Mouse (Mus musculus) heart, adult 2 months (tissue): ENCODE measurements at regions not wholly inside any gene's neighbourhood (a gene's known extent, or its start where the extent isn't known, plus 50 kb on each side); places are given as distances from the start of the nearest gene placed in this dataset.

Experiments used
- DNase-seq, 2 experiments: peaks; one replicate each; pipeline ENCODE4 v3.0.0; 2021
- H3K27ac ChIP-seq: fragments of 200-600 bp; 2 replicates; pipeline ENCODE4 v1.8.1; 2022
- H3K27me3 ChIP-seq: fragments of 200-500 bp; 2 replicates; pipeline ENCODE4 v1.6.1; 2012; ENCODE audit warnings: mild to moderate bottlenecking, low read length, inconsistent platforms, mixed read lengths; ENCODE audit not compliant: control insufficient read depth, insufficient read depth
- H3K36me3 ChIP-seq: fragments of 200-500 bp; 2 replicates; pipeline ENCODE4 v1.6.1; 2012; ENCODE audit warnings: low read length, inconsistent platforms; ENCODE audit not compliant: control insufficient read depth, insufficient read depth
- H3K4me1 ChIP-seq: fragments of 200-500 bp; 2 replicates; pipeline ENCODE4 v1.6.1; 2011; ENCODE audit warnings: low read length; ENCODE audit not compliant: control insufficient read depth, insufficient read depth
- H3K4me3 ChIP-seq: fragments of 200-600 bp; 2 replicates; pipeline ENCODE4 v1.8.1; 2022
- H3K79me2 ChIP-seq: fragments of 200-500 bp; replicated peaks from 2 replicates; pipeline ENCODE4 v1.6.1; 2012; ENCODE audit warnings: mild to moderate bottlenecking, inconsistent platforms, low read length, moderate library complexity, mixed read lengths; ENCODE audit not compliant: control insufficient read depth, insufficient read depth
- H3K9ac ChIP-seq: fragments of 200-500 bp; 2 replicates; pipeline ENCODE4 v1.6.1; 2012; ENCODE audit warnings: low read depth, mild to moderate bottlenecking, control low read depth, inconsistent platforms, low read length, mixed read lengths
- CTCF ChIP-seq: fragments of 200-600 bp; IDR thresholded peaks from 2 replicates; pipeline ENCODE4 v1.8.1; 2022; ENCODE audit warnings: antibody characterized with exemption, mild to moderate bottlenecking, moderate library complexity
- EP300 ChIP-seq: fragments of 200-500 bp; IDR thresholded peaks from 2 replicates; pipeline ENCODE4 v1.6.1; 2011; ENCODE audit warnings: low read depth, low read length, control low read depth; ENCODE audit not compliant: insufficient read depth
- POLR2A ChIP-seq: fragments of 200-500 bp; IDR thresholded peaks from 2 replicates; pipeline ENCODE4 v1.6.1; 2011; ENCODE audit warnings: mild to moderate bottlenecking, low read depth, low read length, control low read depth; ENCODE audit not compliant: insufficient read depth
- WGBS: fragments of 180-500 bp; shearing (Covaris S2); methylation state at CpG from one replicate; pipeline ENCODE4 v1.1.7; 2018; 5-methylcytosine and 5-hydroxymethylcytosine counted together
- intact Hi-C: fragments of 180-260 bp; cut with DNase I; formaldehyde crosslinking; loops from one replicate; pipeline ENCODE4 v1.15.1; 2025

DNA sequence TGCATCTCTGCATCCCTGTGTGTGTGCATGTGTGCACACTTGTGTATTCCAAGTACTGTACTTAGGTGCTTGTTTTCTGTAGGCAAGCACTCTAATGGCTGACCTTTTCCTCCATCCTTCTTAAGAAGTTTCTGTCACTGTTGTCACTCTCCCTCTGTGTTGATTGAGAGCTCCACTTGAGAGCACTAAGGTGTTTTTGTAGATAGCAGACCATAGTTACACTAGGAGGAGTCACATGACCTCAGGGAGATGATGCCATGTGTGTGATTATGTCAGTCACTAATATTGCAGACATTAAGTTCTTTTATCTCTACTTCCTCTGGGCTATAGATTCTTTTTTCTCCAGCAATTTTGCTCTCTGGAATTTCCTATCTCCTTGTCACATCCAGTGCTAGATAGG, 225.9 kb upstream of the Ttc29 start:
- H3K4me3 ChIP-seq = no peak overlapping the region
- H3K27ac ChIP-seq = peak overlapping the region; percentile 87
- intact Hi-C loops = loop anchor here (5.0 kb wide), 1 partner anchor 35 kb away; no protein-coding TSS in a partner anchor
- TF ChIP-seq EP300 = no peak
- TF ChIP-seq CTCF = no peak
- TF ChIP-seq POLR2A = no peak
- H3K4me1 ChIP-seq = peaks cover 2% of the 10 kb centered on the region; the same call in 1 of the 2 replicates
- no peaks in the 10 kb centered on the region for H3K79me2 ChIP-seq
- DNase-seq = no peak
- H3K27me3 ChIP-seq = no peaks in the 10 kb centered on the region
- H3K36me3 ChIP-seq = no peaks in the 10 kb centered on the region
- no peak overlapping the region for H3K9ac ChIP-seq

- Histone ChIP-seq H3K27me3 (no peaks in the 10 kb centered on the region), H3K27ac (peak overlapping the region; percentile 87), H3K79me2 (no peaks in the 10 kb centered on the region), H3K4me1 (peaks cover 2% of the 10 kb centered on the region; the same call in 1 of the 2 replicates), H3K9ac (peak overlapping the region; percentile 47; the same call in 1 of the 2 replicates), H3K36me3 (no peaks in the 10 kb centered on the region), H3K4me3 (no peak overlapping the region)
- peak; percentile 36 to 65 for DNase-seq
- intact Hi-C loops = loop anchor here (2.0 to 5.0 kb wide), 2 partner anchors 34 to 58 kb away; no protein-coding TSS in a partner anchor
- 36% methylated on average over 8 of the region's 8 CpGs for WGBS
- TF ChIP-seq POLR2A (no peak), CTCF (no peak), EP300 (peak; percentile 74; the same call in 1 of the 2 replicates)
Observed at GRCm38 (mm10) chr8:77988291-77989056, 224.6 kb upstream of the Ttc29 start.

DNA sequence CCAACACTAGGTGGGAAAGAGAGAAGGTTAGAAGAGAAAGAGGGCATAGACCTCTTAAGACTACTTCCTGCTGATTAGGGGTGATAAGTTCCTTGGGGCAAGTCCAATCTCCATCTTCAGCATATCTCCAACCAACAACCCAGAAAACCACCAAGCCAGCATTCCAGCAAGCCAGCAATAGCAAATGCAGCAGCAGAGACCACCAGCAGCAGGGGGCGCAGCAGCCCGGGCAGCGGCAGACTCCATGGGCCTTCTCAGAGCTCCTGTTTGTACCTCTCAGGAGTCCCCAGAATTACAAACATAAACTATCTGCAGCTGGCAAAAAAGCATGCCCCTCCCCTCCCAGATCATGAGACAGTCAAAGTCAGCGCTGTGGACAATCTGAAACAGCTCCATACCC, 222.0 kb upstream of the Ttc29 start:
- no peak overlapping the region for H3K27ac ChIP-seq
- no peak for DNase-seq
- no peaks in the 10 kb centered on the region for H3K27me3 ChIP-seq
- no peak for TF ChIP-seq POLR2A
- no peak for TF ChIP-seq EP300
- no peak for TF ChIP-seq CTCF
- H3K4me1 ChIP-seq = peaks cover 2% of the 10 kb centered on the region; the same call in 1 of the 2 replicates
- 64% methylated on average over 4 of the region's 4 CpGs for WGBS
- H3K36me3 ChIP-seq = no peaks in the 10 kb centered on the region
- no peaks in the 10 kb centered on the region for H3K79me2 ChIP-seq
- no peak overlapping the region for H3K4me3 ChIP-seq
- no peak overlapping the region for H3K9ac ChIP-seq
- intact Hi-C loops = no loop called here

GRCm38 (mm10) chr8:78000303-78000702, 212.8 kb upstream of the Ttc29 start:
- H3K36me3 ChIP-seq = no peaks in the 10 kb centered on the region
- no peak for DNase-seq
- H3K27me3 ChIP-seq = no peaks in the 10 kb centered on the region
- H3K27ac ChIP-seq = no peak overlapping the region
- no peak overlapping the region for H3K4me3 ChIP-seq
- H3K9ac ChIP-seq = no peak overlapping the region
- H3K4me1 ChIP-seq = no peaks in the 10 kb centered on the region
- no peaks in the 10 kb centered on the region for H3K79me2 ChIP-seq
- WGBS = 71% methylated on average over 3 of the region's 3 CpGs
- intact Hi-C loops = loop anchor here (5.0 to 10.0 kb wide), 2 partner anchors 278 to 586 kb away; partner anchors contain the start of gene Ednra
- TF ChIP-seq CTCF (no peak), POLR2A (no peak), EP300 (no peak)

DNA sequence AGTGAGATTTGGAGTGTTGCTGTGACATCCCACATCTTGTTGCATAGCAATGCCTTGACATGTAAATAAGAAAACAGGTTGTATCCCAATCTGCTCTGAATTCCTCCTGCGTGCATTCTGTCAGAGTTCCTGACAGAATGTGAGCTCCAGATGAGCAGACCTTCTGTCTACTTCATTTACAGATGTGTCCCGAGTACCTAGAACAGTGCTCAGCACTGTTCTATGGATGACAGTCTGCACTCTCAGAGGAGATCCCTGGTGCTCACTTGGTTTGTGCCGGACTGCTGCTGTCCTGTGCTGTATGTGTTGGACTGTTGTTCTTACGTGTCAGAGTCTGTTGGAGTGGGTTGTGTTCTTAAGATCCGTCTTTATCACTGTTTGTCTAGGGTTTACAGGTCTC, 211.4 kb upstream of the Ttc29 start:
- Histone ChIP-seq H3K4me1 (no peaks in the 10 kb centered on the region), H3K36me3 (no peaks in the 10 kb centered on the region), H3K4me3 (no peak overlapping the region), H3K9ac (no peak overlapping the region), H3K27ac (no peak overlapping the region), H3K27me3 (no peaks in the 10 kb centered on the region), H3K79me2 (no peaks in the 10 kb centered on the region)
- no peak for TF ChIP-seq EP300
- no peak for TF ChIP-seq CTCF
- WGBS = 36% methylated on average over 5 of the region's 5 CpGs
- intact Hi-C loops = loop anchor here (5.0 to 10.0 kb wide), 2 partner anchors 279 to 587 kb away; partner anchors contain the start of gene Ednra
- DNase-seq = no peak

DNA sequence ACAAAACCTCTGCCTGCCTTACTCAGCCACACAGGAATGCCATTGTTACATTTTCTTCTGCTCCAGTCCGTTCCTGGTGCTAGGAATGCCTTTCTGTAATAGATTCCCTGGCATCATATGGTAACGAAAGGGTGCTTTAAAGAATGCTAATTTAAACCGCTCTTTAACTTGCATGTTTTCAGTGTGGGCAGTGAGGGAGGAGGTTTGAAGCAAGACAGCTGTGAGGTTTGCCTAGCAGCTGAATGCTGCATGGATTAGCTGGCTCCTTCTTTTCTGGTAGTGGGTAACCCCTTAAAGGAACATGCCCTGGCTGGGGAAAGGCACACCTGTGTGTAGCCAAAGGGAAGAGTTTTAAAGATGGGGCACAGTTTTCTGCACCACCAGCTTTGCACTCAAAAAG, 211.0 kb upstream of the Ttc29 start:
- Histone ChIP-seq H3K9ac (no peak overlapping the region), H3K27me3 (no peaks in the 10 kb centered on the region), H3K4me1 (no peaks in the 10 kb centered on the region), H3K36me3 (no peaks in the 10 kb centered on the region), H3K79me2 (no peaks in the 10 kb centered on the region), H3K27ac (no peak overlapping the region), H3K4me3 (no peak overlapping the region)
- no peak for DNase-seq
- WGBS = 24% methylated on average over 3 of the region's 3 CpGs
- TF ChIP-seq CTCF = no peak
- TF ChIP-seq POLR2A = no peak
- TF ChIP-seq EP300 = no peak
- intact Hi-C loops = loop anchor here (5.0 to 10.0 kb wide), 2 partner anchors 280 to 587 kb away; partner anchors contain the start of gene Ednra
